Comparison of ENCODE assay signal across 8 mouse cellular contexts in the genomic region with DNA sequence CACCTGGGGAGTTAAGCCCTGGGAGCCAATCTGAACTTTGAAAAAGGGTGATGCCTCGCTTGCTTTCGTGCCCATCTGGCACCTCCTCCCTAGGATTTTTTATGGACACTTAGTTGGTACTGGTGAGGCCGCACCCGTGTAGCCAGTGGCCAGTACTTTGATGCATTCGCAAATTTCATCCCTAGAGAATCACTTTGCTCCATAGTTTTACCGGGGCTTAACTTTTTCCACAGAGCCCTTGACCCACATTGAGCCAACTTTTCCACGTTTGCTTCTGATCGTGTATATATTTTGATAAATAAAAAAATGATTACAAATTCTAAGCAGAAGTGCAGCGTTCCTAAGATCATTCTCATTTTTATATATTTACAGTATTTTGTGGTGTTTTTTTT. TPM values are rescaled to one million over a fixed set of nuclear protein-coding genes. Genes with fewer than 3 reads are reported as not detected.
DNase-seq lines count a peak whose midpoint lies in the region; ATAC-seq and TF ChIP-seq lines count a peak whose summit lies in the region.

No protein-coding gene starts in this region.

- WGBS in heart, embryonic 16.5 days: 14% methylated on average over 9 of the region's 9 CpGs
- WGBS in bone marrow, adult 2 months: 21% methylated on average over 9 of the region's 9 CpGs
- WGBS in hindbrain, embryonic 12.5 days: 21% methylated on average over 9 of the region's 9 CpGs
- 20% methylated on average over 9 of the region's 9 CpGs for WGBS in midbrain, embryonic 13.5 days

- ATAC-seq in heart, embryonic 16.5 days (replicated peaks; ENCODE audit: extremely low read depth, insufficient read depth, low FRiP score): no peak
- no peak for ATAC-seq in hindbrain, embryonic 12.5 days (ENCODE audit: low FRiP score)
- ATAC-seq in midbrain, embryonic 13.5 days: peak; percentile 19; the same call in 1 of the 2 replicates

- no peak for TF ChIP-seq POLR2A in bone marrow, adult 2 months (IDR thresholded peaks at IDR 0.05; ENCODE audit: borderline replicate concordance, control insufficient read depth, low read depth, low read length)

- H3K4me3 ChIP-seq in heart, embryonic 16.5 days (ENCODE audit: low read length): peak overlapping the region; percentile 77
- peak overlapping the region; percentile 100 for H3K4me3 ChIP-seq in bone marrow, adult 2 months (replicated peaks; ENCODE audit: control insufficient read depth, low read depth, low read length)
- H3K4me3 ChIP-seq in hindbrain, embryonic 12.5 days: peak overlapping the region; percentile 64
- H3K4me3 ChIP-seq in midbrain, embryonic 13.5 days (replicated peaks): peak overlapping the region; percentile 63

- no peak for TF ChIP-seq CTCF in bone marrow, adult 2 months (IDR thresholded peaks at IDR 0.05; ENCODE audit: control insufficient read depth, insufficient read depth, low read length)

- H3K36me3 ChIP-seq in heart, embryonic 16.5 days (ENCODE audit: control insufficient read depth, insufficient read depth): peaks cover 2% of the 10 kb centered on the region; the same call in 1 of the 2 replicates
- 0 out of 2 replicates have a peak, but pooled peaks cover 6% of the 10 kb centered on the region for H3K36me3 ChIP-seq in hindbrain, embryonic 12.5 days
- H3K36me3 ChIP-seq in midbrain, embryonic 13.5 days: peaks cover 7% of the 10 kb centered on the region; the same call in 1 of the 2 replicates

- H3K4me1 ChIP-seq in heart, embryonic 16.5 days (ENCODE audit: control insufficient read depth, insufficient read depth, low read length): 0 out of 2 replicates have a peak, but pooled peaks cover 5% of the 10 kb centered on the region
- no peaks in the 10 kb centered on the region; the same call in 1 of the 2 replicates for H3K4me1 ChIP-seq in bone marrow, adult 2 months (ENCODE audit: control insufficient read depth, insufficient read depth, low read length)
- no peaks in the 10 kb centered on the region for H3K4me1 ChIP-seq in hindbrain, embryonic 12.5 days
- peaks cover 11% of the 10 kb centered on the region for H3K4me1 ChIP-seq in midbrain, embryonic 13.5 days (replicated peaks)

- peak overlapping the region; percentile 90 for H3K27ac ChIP-seq in heart, embryonic 16.5 days (ENCODE audit: low read length)
- H3K27ac ChIP-seq in bone marrow, adult 2 months (ENCODE audit: control insufficient read depth, insufficient read depth, low read depth, low read length, poor library complexity): no peak overlapping the region; the same call in 1 of the 2 replicates
- peak overlapping the region; percentile 73 for H3K27ac ChIP-seq in hindbrain, embryonic 12.5 days
- peak overlapping the region; percentile 75; the same call in 1 of the 2 replicates for H3K27ac ChIP-seq in midbrain, embryonic 13.5 days

- no peaks in the 10 kb centered on the region for H3K27me3 ChIP-seq in heart, embryonic 16.5 days (ENCODE audit: control insufficient read depth, insufficient read depth, low read length)
- no peaks in the 10 kb centered on the region for H3K27me3 ChIP-seq in hindbrain, embryonic 12.5 days
- no peaks in the 10 kb centered on the region for H3K27me3 ChIP-seq in midbrain, embryonic 13.5 days

- no peak for DNase-seq in heart, adult 18-20 months
- no peak for DNase-seq in thymus, postnatal 0 days (ENCODE audit: low spot score)
- DNase-seq in left cerebral cortex, adult 8-10 months (ENCODE audit: low spot score in 2 of 2): no peak
- no peak for DNase-seq in spleen, adult 18-20 months

- no peaks in the 10 kb centered on the region for H3K9me3 ChIP-seq in heart, embryonic 16.5 days (replicated peaks; ENCODE audit: control insufficient read depth, low read length)
- H3K9me3 ChIP-seq in hindbrain, embryonic 12.5 days (replicated peaks): no peaks in the 10 kb centered on the region
- H3K9me3 ChIP-seq in midbrain, embryonic 13.5 days: no peaks in the 10 kb centered on the region

- peak overlapping the region; percentile 67 for H3K4me2 ChIP-seq in heart, embryonic 16.5 days (ENCODE audit: low read depth, low read length)
- H3K4me2 ChIP-seq in hindbrain, embryonic 12.5 days (replicated peaks): peak overlapping the region; percentile 47
- H3K4me2 ChIP-seq in midbrain, embryonic 13.5 days (replicated peaks): peak overlapping the region; percentile 55

- peak overlapping the region; percentile 83 for H3K9ac ChIP-seq in heart, embryonic 16.5 days (ENCODE audit: low read length)
- H3K9ac ChIP-seq in hindbrain, embryonic 12.5 days: peak overlapping the region; percentile 67
- H3K9ac ChIP-seq in midbrain, embryonic 13.5 days (replicated peaks): peak overlapping the region; percentile 67

RNA-seq across cellular contexts. Expression of a gene that starts 0.8 kb away (rescaled TPM):
- polyA plus RNA-seq in heart, embryonic 16.5 days (2015; fragmentation: Nextera tagmentation; extraction: Ambion mirVana): 92.6 and 93.7 TPM in 2 replicates
- 10 to 100 TPM; 72.2 to 77.3 TPM for total RNA-seq in heart, adult 18-20 months (2021)
- polyA plus RNA-seq in bone marrow, adult 2 months (2011; ENCODE audit: insufficient read depth, insufficient read length, low replicate concordance, missing spikeins): 23.6 and 28.5 TPM in 2 replicates
- 129 and 131 TPM in 2 replicates for polyA plus RNA-seq in hindbrain, embryonic 12.5 days (2016; fragmentation: Nextera tagmentation; extraction: Ambion mirVana)
- polyA plus RNA-seq in midbrain, embryonic 13.5 days (2015; fragmentation: Nextera tagmentation; extraction: Ambion mirVana): 113 TPM in 2 replicates
- 131 and 146 TPM in 2 replicates for polyA plus RNA-seq in thymus, postnatal 0 days (2015; fragmentation: Nextera tagmentation; extraction: Ambion mirVana)
- 100 to 1,000 TPM; 108 to 137 (median 123) TPM for total RNA-seq in left cerebral cortex, adult 8-10 months (2022)

RNA-seq across cellular contexts. Expression of a gene that starts 41.6 kb away (rescaled TPM):
- 0.86 and 0.96 TPM in 2 replicates for polyA plus RNA-seq in heart, embryonic 16.5 days (2015; fragmentation: Nextera tagmentation; extraction: Ambion mirVana)
- total RNA-seq in heart, adult 18-20 months (2021): under 1 TPM; 0.74 to 0.87 TPM
- polyA plus RNA-seq in bone marrow, adult 2 months (2011; ENCODE audit: insufficient read depth, insufficient read length, low replicate concordance, missing spikeins): 2.7 TPM in 1 of 2 replicates, not detected in the other
- polyA plus RNA-seq in hindbrain, embryonic 12.5 days (2016; fragmentation: Nextera tagmentation; extraction: Ambion mirVana): 21.7 and 21.8 TPM in 2 replicates
- 23.7 and 26.1 TPM in 2 replicates for polyA plus RNA-seq in midbrain, embryonic 13.5 days (2015; fragmentation: Nextera tagmentation; extraction: Ambion mirVana)
- polyA plus RNA-seq in thymus, postnatal 0 days (2015; fragmentation: Nextera tagmentation; extraction: Ambion mirVana): 0.26 and 0.29 TPM in 2 replicates
- 100 to 1,000 TPM; 103 to 131 (median 112) TPM for total RNA-seq in left cerebral cortex, adult 8-10 months (2022)
